Mouse (Mus musculus) hindlimb bud, embryonic 11.5 days (tissue): ENCODE results near the gene Heatr1.
A peak's percentile ranks its signal among the peaks of the same experiment; 100 is the strongest.

Experiments
- DNase-seq: peaks from one replicate; pipeline ENCODE4 v3.0.0-alpha.2; 2012; ENCODE audit warnings: low read depth, low spot score; ENCODE audit errors: extremely low spot score

Heatr1 gene

DNA sequence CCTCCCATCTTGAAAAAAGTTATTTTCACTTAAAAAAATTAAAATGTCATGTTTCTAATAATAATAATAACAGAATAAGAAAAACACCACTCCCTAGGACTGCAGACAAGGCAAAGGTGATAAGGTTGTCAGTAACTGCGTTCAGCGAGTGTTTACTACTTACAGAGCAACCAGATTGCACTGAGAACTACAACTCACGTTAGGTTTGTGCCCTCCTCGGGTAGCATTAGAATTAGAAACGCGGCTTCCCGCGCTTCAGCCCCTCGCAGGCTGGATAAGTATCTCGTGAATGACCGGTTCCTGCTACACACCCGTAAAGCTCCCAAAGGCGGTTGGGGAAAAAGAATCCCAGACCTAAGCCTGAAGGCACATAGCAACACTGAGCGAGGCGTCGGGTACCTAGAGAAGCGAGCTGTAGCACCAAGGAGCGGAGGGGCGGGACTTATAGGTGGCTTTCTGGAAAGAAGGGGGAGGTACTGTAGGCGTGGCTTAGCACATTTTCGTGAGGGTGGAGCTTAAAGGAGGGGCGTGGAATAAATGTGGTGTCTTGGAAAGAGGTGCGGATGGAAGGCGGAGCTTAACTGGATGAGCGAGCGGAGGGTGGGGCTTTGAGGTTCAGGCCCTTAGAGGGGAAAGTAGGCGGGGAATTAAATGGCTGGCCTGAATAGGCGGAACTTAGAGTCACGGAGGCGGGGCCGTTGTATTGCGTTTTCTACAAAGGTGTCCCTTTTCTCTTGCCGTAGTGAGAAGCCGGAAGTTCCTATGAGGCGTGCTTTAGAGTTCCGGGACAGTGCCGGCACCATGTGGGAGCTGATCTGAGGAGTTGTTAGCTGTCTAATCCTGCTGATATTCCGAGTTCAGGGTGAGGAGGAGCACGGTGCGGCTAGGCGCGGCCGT is at the start of gene Heatr1:
Gene Heatr1 (plus strand): TSS at position 419 of the 897 bp plus-strand sequence.
- DNase-seq, result peak; percentile 99

DNA sequence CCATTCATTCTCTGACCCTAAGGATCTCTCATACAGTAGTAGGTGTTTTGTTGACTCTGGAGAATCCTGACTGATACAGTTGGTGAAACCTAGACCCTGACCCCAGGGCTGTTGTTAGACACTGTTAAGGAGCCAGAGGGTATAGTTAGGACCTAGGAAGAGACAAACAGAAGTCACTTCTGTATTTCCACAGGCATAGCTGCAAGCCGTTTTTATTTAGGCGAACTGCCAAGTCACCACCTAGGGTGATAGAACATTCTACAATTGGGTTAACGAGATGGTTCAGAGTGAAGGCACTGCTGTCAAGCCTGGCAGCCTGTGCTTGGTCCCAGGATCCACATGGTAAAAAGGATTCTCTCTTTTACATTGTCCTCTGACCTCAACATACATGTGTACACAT is 48.0 kb upstream of the Heatr1 start:
- DNase-seq, result no peak

- no peak for DNase-seq
These were observed 45.5 kb upstream of the Heatr1 start for GRCm38 (mm10) chr13:12349197-12349824.

- no peak for DNase-seq
These were observed 38.6 kb upstream of the Heatr1 start for GRCm38 (mm10) chr13:12356184-12356583.

DNA sequence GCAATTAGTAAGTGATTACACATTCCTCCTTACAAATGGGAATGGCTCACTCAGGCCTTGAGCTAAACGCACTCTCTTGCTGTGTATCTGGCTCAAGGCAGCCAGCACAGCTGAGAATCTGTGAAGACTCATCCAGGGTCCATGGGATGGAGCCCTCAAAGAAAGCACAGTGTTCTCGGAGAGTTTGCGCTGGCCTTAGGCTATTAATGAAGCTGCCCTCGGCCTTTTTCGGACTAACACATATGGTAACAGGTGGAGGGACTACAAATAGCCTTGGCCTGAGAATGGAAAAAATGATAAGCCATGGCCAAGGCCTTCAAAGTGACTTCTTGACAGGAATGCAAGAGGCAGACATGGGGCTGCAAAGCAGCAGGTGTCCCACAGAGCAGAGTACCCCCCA is 37.3 kb upstream of the Heatr1 start:
- no peak for DNase-seq

GRCm38 (mm10) chr13:12361486-12361885 is 33.3 kb upstream of the Heatr1 start:
- no peak for DNase-seq

DNA sequence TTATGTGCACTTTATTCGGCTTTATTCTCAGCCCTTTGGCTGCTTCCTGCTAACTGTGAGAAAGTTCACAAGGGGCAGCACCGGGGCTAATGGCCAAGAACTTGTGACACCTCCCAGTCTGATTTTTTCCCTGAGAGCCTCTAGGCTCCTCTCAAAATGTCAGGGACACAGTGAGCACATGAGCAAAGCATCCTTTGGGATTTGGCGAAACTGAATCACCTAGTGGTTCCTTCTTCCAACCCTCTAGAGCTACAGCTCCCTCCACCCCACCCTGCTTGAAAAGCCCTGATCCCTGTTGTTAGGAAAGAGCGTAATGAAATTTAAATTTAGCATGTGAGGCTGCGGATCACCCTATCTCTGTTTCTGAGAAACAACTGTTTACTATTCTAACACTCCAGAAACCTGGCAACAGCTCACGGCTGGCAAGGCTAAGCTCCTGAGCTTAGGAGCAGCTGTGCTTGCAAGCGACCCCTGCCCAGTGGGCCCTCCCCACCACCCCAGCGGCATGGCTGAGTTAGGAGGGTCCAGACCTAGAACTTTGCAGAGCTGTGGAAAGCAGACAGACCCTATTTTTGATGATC is 25.7 kb upstream of the Heatr1 start:
- DNase-seq, result no peak

DNA sequence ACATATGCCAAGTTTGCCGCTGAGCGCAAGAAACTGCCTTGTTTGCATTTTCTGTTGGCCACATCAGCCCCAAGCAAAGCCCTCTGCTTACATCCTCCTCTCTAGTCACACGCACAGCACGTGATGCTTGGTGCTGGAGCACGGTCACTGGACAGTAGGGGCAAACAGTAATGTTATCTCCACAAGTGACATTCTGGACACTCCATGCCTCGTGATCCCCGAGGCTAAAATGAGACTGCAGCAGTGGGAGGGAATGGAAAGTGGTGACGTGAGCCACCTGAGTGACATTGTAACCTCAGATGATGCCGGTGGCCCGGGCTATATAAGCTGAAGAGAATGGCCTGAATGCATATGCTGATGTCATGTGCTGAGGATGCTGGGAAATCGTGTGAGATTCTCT is 24.9 kb upstream of the Heatr1 start:
- DNase-seq, result no peak

DNA sequence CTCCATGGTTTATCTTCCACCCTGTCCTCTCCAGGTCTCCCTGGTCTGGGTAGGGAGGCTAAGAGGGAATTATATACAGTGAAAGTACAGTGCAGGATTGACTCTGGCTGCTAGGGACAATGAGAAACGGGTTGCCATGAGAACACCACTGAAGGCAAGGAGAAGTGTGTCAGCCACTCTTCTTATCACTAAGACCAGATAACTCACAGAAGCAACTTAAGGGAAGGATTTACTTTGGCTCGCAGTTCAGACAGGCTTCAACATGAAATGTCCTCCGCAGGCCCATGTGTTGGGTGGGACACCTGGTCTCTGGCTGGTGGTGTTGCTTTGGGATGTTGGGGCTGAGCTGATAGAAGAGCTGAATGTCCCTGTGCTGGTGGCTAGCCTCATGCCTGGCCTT is 22.1 kb upstream of the Heatr1 start:
- DNase-seq, result no peak

- no peak for DNase-seq
These were observed 18.0 kb upstream of the Heatr1 start for GRCm38 (mm10) chr13:12376778-12377177.

DNA sequence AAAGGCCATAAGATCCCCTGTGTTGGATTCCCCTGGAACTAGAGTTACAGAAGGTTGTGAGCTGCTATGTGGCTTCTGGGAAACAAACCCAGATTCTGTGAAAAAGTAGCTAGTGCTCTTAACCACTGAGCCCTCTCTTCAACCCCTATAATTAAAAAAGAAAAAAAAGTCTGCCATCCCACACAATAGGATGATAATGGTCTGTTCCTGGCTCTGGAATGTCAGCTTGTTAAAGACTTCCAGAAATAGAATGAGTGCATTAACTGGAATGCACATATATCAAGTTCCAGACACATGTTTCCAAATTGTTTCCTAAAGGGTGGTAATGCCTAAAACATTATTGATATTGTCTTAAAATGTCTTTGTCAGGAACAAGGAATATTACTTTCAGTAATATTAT is 10.0 kb upstream of the Heatr1 start:
- DNase-seq, result no peak

- peak; percentile 28 for DNase-seq
These were observed 8.5 kb upstream of the Heatr1 start for GRCm38 (mm10) chr13:12386286-12386685.

DNA sequence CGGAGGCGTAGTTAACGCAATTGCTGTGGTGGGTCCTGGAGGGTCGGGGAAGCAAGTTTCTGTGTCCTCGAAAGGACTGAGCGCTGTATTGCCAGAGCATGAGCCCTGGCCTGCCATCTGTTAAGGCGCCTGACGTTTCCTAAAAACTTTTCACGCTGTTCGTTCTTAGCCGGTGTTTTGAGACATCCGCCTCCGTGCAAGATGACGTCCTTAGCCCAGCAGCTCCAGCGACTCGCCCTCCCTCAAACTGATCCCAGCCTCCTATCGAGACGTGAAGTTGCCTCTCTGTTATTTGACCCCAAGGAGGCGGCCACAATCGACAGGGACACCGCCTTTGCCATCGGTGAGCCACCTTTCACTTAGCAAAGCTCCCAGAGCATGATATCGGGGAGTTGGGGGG is 744 bp downstream of the Heatr1 start:
- no peak for DNase-seq

GRCm38 (mm10) chr13:12408343-12409066 is 13.7 kb downstream of the Heatr1 start:
- no peak for DNase-seq

DNA sequence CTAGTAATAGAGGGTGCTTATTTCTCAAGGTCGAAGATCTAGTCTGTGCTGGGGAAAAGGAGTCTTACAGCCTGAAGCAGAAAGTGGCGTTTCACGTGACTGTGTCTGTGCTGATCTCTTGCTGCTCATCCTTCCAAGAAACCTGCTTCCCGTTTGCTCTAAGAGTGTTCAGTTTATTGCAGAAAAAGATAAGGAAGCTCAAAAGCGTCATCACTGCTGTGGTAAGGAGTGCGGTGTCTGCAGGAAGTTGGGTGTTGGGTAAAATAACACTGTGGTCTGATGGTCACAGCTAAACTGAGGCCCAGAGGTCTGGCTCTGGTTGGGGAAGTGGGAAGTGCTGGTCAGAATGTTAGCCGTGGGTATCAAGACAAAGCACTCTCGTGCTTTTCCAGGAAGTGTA is 17.2 kb downstream of the Heatr1 start:
- no peak for DNase-seq

DNA sequence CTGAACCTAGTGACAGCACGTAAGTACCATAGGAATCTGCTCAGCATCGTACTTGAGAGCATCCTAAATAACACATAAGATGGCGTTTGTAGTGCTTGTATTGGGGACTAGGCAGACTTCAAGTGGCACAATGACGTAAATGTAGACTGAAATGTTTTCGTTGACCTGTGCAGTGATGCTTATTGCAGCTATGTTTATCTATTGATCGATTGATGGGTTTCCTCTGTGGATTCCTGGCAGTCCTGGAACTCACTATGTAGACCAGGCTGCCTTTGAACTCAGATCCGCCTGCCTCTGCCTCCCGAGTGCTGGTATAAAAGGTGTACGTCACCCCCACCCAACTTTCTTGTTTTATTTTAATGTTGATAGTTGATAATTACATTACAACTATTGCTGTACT is 25.8 kb downstream of the Heatr1 start:
- DNase-seq, result no peak

DNA sequence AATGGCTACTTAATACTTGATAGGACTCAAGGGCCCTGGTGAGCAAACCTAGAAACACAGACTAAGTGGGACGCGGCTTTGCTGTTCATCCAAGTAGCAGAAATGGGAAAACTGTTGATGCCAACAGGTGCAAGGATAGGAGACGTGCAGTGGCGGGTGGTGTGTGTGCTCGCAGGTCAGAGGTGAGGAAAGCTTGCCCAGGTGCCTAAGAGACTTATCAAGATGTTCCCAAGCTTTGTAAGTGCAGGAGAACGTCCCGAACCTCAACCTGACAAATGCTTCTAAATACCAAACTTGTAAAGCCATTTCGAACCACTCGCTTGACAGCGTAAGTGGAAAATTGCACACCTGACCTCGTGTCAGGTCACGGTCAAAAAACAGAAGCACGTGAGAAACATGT is 33.7 kb downstream of the Heatr1 start:
- no peak for DNase-seq

DNA sequence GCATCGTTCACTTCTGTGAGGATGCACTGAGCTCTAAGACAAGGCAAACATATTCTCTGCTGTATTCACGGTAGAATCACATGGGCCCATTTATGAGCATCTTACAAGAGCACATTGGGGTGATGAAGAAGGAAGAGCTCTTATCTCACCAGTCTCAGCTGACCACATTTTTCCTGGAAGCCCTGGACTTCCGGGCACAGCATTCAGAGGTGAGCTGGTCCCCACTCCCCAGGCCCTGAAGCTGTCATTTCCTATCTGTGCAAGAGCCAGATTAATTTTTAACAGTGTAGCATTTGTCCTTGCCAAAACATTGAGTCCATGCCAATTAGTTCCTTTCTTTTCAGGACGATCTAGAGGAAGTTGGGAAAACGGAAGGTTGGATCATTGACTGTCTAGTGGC is 39.0 kb downstream of the Heatr1 start:
- no peak for DNase-seq

- no peak for DNase-seq
These were observed 44.8 kb downstream of the Heatr1 start for GRCm38 (mm10) chr13:12439586-12439985.

GRCm38 (mm10) chr13:12440813-12441212 is 46.0 kb downstream of the Heatr1 start:
- no peak for DNase-seq

DNA sequence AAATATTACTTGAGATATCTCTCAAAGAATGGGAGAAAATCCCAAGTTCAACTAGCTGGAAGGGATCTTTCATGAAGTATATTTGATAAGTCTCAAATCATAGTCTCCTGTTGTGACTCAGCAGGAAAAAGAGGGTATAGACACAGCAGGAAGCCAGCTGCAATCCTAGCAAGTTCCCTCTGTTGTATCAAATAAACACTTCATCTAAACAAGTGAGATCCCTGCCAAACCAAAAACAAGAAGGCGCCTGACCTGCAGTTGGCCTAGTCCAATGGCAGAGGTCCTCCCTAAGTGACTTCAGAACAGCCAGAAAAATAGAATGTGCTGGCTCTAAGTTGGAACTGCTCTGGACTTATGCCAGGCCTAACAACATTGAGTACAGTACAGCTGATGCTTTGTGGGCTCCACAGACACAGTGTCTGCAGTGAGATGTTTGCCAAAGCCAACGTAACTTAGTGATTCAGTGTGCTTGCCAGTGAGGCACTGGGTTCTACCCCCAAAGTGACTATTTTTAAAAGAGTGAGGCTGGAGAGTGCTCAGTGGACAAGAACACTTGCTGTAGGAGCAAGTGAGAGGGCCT is 47.3 kb downstream of the Heatr1 start:
- DNase-seq, result no peak
